In the genomic region with DNA sequence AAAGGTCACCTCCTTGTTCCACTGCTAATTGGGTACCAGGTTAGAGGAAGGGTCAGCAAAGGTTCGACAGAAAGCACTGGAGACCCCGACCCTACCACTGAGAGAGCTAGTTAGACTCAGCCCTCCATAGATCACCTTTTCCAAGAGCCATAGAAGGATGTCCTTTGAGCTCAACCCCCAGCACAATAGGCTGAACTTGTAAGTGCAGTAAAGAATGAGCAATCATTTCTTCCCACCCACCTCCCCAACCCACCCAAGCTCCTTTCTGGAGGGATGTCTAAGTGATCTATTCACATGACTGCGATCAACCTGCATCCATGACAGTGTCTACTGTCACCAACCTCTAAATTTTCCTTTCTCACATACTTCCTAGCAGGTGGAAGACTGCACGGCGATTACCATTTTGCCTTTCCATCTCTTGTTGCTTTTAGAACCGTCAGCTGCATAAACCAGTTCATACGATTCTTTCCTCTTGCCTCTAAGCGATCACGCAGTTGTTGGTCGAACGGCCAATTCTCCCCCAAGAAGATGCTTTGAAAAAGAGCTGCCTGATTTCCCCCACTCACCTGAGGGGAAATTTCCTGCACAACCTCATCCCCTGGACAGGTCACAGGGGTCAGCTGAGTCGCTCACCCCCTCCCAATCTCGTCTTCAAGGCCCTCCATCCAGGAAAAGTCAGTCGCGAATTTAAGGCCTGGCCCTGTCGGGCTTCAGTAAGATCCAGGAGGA, we compare ENCODE assay signal across 8 mouse cellular contexts. TPM values are rescaled to one million over a fixed set of nuclear protein-coding genes. Genes with fewer than 3 reads are reported as not detected.
A peak's percentile ranks its signal among the peaks of the same experiment; 100 is the strongest.
DNase-seq lines count a peak whose midpoint lies in the region; ATAC-seq and TF ChIP-seq lines count a peak whose summit lies in the region.

No protein-coding gene starts in this region.

- peak overlapping the region; percentile 96 for H3K27ac ChIP-seq in forebrain, postnatal 0 days (ENCODE audit: low read depth, low read length)
- peak overlapping the region; percentile 97 for H3K27ac ChIP-seq in liver, postnatal 0 days (ENCODE audit: low read depth)

- H3K9me3 ChIP-seq in forebrain, postnatal 0 days (ENCODE audit: low read length), result no peaks in the 10 kb centered on the region
- H3K9me3 ChIP-seq in liver, postnatal 0 days (ENCODE audit: low read length), result no peaks in the 10 kb centered on the region

- H3K4me1 ChIP-seq in forebrain, postnatal 0 days (ENCODE audit: insufficient read depth), result peaks cover 39% of the 10 kb centered on the region
- peaks cover 28% of the 10 kb centered on the region for H3K4me1 ChIP-seq in liver, postnatal 0 days (ENCODE audit: insufficient read depth)

- peak overlapping the region; percentile 76 for H3K4me2 ChIP-seq in forebrain, postnatal 0 days (ENCODE audit: low read depth)
- peak overlapping the region; percentile 83 for H3K4me2 ChIP-seq in liver, postnatal 0 days (ENCODE audit: low read depth, low read length)

- peak; percentile 27 for DNase-seq in cerebellum, adult 9-11 months
- DNase-seq in cerebellum, adult 9-10 months, result no peak
- peak; percentile 42 for DNase-seq in right cerebral cortex, adult 18-20 months
- no peak for DNase-seq in right cerebral cortex, postnatal 4 days
- no peak for DNase-seq in forebrain, postnatal 0 days
- DNase-seq in liver, postnatal 0 days, result no peak
- DNase-seq in cerebellum, adult 8-10 months, result no peak
- no peak for DNase-seq in ovary, adult 18-20 months (ENCODE audit: low spot score)

- no peak for TF ChIP-seq CTCF in forebrain, postnatal 0 days (IDR thresholded peaks at IDR 0.05; ENCODE audit: low read depth)
- no peak for TF ChIP-seq CTCF in liver, postnatal 0 days (IDR thresholded peaks at IDR 0.05; ENCODE audit: low read depth)

- peak overlapping the region; percentile 92 for H3K4me3 ChIP-seq in forebrain, postnatal 0 days (ENCODE audit: low read depth, low read length)
- H3K4me3 ChIP-seq in liver, postnatal 0 days (ENCODE audit: low read depth, low read length), result peak overlapping the region; percentile 86

- no peaks in the 10 kb centered on the region for H3K36me3 ChIP-seq in forebrain, postnatal 0 days (ENCODE audit: insufficient read depth)
- no peaks in the 10 kb centered on the region for H3K36me3 ChIP-seq in liver, postnatal 0 days (replicated peaks; ENCODE audit: insufficient read depth, low read length)

- no peak for TF ChIP-seq EP300 in liver, postnatal 0 days (IDR thresholded peaks at IDR 0.05; ENCODE audit: low read depth)

- 3% methylated on average over 16 of the region's 16 CpGs for WGBS in forebrain, postnatal 0 days
- WGBS in liver, postnatal 0 days (ENCODE audit: insufficient replicate concordance), result 6% methylated on average over 16 of the region's 16 CpGs

- H3K9ac ChIP-seq in forebrain, postnatal 0 days, result peak overlapping the region; percentile 98
- peak overlapping the region; percentile 93 for H3K9ac ChIP-seq in liver, postnatal 0 days (replicated peaks)

- no peaks in the 10 kb centered on the region for H3K27me3 ChIP-seq in forebrain, postnatal 0 days (ENCODE audit: insufficient read depth, low read length)
- H3K27me3 ChIP-seq in liver, postnatal 0 days (ENCODE audit: insufficient read depth, low read length), result no peaks in the 10 kb centered on the region

- ATAC-seq in forebrain, postnatal 0 days, result no peak
- ATAC-seq in liver, postnatal 0 days, result no peak

RNA-seq across cellular contexts. Expression of a gene that starts 1.0 kb away (rescaled TPM):
- 54.2 and 54.6 TPM in 2 replicates for total RNA-seq in forebrain, postnatal 0 days (2014; rRNA removed)
- 79.2 and 100 TPM in 2 replicates for polyA plus RNA-seq in forebrain, postnatal 0 days (2015; fragmentation: Nextera tagmentation; extraction: Ambion mirVana)
- polyA plus RNA-seq in liver, postnatal 0 days (2015; fragmentation: Nextera tagmentation; extraction: Ambion mirVana), result 18.1 and 19.8 TPM in 2 replicates

Comparison
In these comparisons a context has a peak if more than half of its experiments do, and no peak if none do; other contexts are left out.
1. DNase-seq: peak in cerebellum, adult 9-11 months (single experiment) and right cerebral cortex, adult 18-20 months (single experiment); none in cerebellum, adult 9-10 months (single experiment), right cerebral cortex, postnatal 4 days (single experiment), forebrain, postnatal 0 days (single experiment), liver, postnatal 0 days (single experiment), cerebellum, adult 8-10 months (single experiment) and ovary, adult 18-20 months (single experiment).